Mouse (Mus musculus): ENCODE results near the gene Ktn1.

GRCm38 (mm10) chr14:47638316-47638895 lies 9.8 kb upstream of the Ktn1 start:
- TF ChIP-seq CTCF (IDR thresholded peaks at IDR 0.05; ENCODE audit: insufficient read depth, low read length) = no peak
- TF ChIP-seq POLR2A (IDR thresholded peaks at IDR 0.05; ENCODE audit: borderline replicate concordance, extremely low read depth, low read depth, low read length) = no peak
